Mouse (Mus musculus) heart, postnatal 14 days (tissue): ENCODE measurements at regions not wholly inside any gene's neighbourhood (a gene's known extent, or its start where the extent isn't known, plus 50 kb on each side); places are given as distances from the start of the nearest gene placed in this dataset.

Source experiments
- DNase-seq, 2 experiments: peaks; one replicate each; pipeline ENCODE4 v3.0.0; 2021 to 2022
- intact Hi-C: fragments of 180-260 bp; cut with DNase I; formaldehyde crosslinking; loops from one replicate; pipeline ENCODE4 v1.15.1; 2025

DNA sequence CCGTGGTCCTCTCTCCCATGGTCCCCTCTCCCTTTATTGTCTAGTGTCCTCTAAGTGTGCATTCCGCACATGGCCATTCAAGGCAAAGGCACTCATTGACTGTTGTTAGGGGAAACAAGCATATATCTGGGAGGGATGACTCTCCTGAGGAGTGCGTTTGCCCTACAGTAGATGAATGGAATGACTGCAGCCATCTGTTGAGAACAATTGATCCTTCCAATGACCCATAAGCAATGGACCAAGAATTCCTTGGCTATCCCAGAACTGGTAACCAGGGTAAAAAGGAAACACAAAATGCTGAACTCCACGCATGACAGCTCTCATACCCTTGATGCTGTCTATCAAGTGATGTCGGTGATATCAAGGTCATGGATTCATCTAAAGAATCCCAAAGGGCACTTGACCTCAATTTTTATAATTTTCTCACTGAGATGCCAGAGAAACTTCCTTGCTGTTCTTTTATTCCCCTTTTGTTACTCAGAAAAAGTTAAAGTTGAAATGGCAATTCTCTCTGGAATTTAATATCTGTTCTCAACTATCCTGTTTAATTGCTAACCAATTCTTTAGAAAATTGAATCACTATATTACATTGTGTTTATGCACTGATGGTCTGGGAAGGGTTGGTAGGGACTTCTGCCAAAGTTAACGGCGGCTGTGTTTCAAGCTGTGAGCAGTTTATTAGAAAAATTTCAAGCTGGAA lies 97.3 kb upstream of the Hdac4 start:
- intact Hi-C loops = no loop called here

DNA sequence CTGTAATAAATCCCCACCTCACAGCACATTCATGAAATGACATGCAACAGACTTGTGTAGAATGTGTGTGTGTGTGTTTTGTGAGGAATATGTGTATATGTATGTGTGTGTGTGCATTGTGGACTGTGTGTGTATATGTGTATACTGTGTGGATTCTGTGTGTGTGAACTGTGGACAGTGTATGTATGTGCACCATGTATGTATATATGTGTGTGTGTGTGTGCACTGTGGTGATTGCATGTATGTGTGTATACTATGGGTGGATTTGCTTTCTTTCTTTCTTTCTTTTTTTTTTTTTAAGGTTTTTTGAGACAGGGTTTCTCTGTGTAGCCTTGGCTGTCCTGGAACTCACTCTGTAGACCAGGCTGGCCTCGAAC lies 91.5 kb upstream of the Hdac4 start:
- DNase-seq = no peak
- intact Hi-C loops = no loop called here

More for the DNA sequence above, 97.3 kb upstream of the Hdac4 start:
- no peak for DNase-seq

GRCm38 (mm10) chr1:92286013-92286965 lies 90.8 kb upstream of the Hdac4 start:
- intact Hi-C loops = no loop called here
- DNase-seq = no peak

DNA sequence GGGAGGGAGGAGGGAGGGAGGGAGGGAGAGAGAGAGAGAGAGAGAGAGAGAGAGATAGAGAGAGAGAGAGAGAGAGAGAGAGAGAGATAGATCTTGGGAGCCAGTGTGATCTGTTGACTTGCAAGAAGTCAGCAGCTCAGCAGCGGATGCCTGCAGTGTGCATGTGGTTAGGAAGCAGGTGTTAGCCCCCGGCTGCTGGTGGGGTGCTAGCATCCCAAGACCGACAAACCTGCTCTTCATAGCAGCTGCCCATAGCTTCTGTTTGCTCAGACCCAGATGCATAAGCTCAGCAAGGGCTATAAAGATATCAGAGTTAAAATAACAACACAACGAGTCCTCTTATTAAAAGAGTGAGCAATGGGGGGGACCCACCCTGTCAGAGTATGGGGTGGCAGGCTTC lies 88.7 kb upstream of the Hdac4 start:
- no peak for DNase-seq

DNA sequence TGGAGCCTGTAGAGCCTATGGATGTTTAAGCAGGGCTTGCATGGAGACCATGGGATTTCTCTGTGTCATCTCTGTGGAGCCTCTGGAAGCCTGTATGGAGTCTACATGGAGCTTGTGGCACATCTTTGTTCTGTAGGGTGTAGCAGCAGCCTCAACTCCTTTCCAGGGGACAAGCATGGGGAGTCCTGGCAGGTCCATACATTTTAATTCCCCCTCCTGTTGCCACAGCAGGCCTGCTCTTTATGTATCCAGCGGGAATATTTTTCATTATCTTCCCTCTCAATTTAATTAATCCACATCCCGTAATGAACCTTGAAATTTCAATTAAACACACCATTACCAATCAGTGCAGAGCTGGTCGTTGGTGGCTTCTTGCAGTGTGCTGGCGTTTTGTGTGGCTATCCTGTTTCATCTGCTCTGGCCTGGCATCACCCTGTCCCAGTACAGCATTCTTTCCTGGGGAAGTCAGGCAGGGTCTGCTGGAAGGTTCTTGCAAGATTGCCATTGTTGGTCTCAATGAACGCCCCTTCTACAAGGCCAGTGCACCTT lies 81.8 kb upstream of the Hdac4 start:
- intact Hi-C loops = no loop called here
- DNase-seq = no peak

More for the DNA sequence above, 88.7 kb upstream of the Hdac4 start:
- intact Hi-C loops = no loop called here

- no peak for DNase-seq
- intact Hi-C loops = no loop called here
Measured at GRCm38 (mm10) chr1:92275388-92275787, 79.9 kb upstream of the Hdac4 start.

GRCm38 (mm10) chr1:92273760-92274159 lies 78.3 kb upstream of the Hdac4 start:
- intact Hi-C loops = no loop called here
- no peak for DNase-seq

DNA sequence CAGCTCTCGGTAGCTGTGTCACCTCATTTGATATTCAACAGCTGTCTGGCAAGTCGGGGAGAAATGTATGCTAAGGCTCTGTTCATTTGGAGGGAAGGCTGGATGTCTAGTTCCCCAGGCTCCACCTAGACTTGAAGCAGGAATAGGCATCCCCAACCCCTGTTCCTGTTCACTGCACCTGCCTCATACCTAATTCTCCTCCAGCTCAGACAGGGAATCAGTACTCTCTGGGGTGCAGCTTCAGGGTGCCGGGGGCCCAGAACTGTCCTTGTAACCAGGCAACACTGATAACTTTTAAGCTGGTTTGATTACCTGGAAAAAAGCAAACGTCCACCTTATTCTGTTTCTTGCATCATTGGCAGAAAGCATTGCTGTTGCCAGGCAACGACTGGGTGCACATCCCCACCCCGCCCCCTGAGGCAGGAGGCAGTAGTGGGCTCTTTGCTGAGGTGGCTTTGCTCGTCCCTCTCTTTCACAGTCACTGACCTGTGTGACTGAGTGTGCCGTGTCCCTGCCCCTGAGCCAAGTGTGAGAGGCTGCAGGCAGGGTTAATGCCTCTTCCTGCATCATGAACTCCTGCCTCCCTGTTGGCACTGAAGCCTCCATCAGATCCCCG lies 76.3 kb upstream of the Hdac4 start:
- DNase-seq = no peak
- intact Hi-C loops = no loop called here

DNA sequence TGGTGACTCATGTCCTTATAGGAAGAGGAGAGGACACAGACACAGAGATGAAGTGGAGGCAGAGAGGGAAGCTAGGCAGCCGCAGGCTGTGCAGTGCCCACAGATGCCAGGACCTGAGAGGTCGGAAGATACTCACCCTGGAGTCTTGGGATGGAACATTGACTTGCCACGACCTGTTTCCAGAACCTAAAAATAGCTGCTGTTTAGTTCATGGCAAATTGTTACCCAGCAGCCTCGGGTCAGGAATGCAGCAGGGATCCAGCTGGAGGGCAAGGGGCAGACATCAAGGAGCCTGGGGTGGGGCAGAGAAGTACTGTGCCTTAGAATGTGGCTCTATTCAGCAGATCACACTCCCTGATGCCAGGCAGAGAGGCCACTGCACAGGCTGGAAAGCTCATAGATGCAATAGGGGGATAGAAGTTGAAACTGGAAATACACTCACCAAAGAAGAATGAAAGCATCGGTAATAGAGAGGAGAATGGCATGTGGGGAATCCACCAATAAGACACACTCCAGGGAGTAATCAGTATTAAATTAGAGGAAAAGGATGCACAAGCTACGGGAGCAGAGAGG lies 75.1 kb upstream of the Hdac4 start:
- intact Hi-C loops = no loop called here
- peak in 1 of 2 experiments; percentile 29 for DNase-seq

DNA sequence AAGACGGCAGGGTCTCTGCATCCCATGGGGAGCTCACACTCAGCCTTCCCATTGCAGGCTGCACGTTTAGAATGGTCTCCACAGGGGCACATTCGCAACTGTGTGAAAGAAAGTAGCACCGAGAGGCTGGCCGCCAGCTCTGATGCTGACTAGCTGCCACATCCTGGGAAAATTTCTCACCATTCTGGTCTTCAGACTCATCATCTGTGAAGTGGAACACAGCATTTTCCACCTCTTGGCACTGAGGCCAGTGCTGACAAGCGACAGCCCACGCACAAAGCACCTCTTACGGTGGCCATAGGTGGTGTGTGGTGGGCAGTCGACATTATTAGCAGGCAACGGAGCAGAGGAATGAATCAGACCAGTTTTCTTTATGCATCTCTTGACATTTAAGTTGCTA lies 74.0 kb upstream of the Hdac4 start:
- intact Hi-C loops = no loop called here
- no peak for DNase-seq

DNA sequence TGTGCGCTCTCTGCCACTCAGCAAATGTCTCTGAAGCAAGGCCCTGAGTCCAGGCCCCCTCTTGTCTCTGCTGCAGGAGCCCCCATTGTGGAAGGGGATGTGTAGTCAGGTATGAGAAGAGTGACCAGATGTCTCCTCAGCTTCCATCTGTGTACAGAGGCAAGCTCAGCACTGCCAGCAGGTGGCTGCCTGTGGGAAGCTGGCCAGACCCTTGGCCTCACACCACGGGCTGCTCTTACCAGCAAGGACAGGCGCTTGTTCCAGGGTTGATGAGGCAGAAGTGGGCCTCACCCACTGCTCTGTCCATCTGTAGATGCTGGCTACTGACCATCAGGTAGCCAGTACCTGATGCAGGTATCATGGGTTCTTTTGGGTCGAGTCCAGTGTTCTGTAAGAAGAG lies 69.4 kb upstream of the Hdac4 start:
- intact Hi-C loops = no loop called here
- peak; percentile 54 to 67 for DNase-seq

- DNase-seq = no peak
- intact Hi-C loops = no loop called here
Measured at GRCm38 (mm10) chr1:92259715-92260392, 64.4 kb upstream of the Hdac4 start.

- intact Hi-C loops = no loop called here
- DNase-seq = no peak
Measured at GRCm38 (mm10) chr1:92258026-92258425, 62.5 kb upstream of the Hdac4 start.

- intact Hi-C loops = no loop called here
- DNase-seq = no peak
Measured at GRCm38 (mm10) chr1:92253086-92253485, 57.6 kb upstream of the Hdac4 start.

DNA sequence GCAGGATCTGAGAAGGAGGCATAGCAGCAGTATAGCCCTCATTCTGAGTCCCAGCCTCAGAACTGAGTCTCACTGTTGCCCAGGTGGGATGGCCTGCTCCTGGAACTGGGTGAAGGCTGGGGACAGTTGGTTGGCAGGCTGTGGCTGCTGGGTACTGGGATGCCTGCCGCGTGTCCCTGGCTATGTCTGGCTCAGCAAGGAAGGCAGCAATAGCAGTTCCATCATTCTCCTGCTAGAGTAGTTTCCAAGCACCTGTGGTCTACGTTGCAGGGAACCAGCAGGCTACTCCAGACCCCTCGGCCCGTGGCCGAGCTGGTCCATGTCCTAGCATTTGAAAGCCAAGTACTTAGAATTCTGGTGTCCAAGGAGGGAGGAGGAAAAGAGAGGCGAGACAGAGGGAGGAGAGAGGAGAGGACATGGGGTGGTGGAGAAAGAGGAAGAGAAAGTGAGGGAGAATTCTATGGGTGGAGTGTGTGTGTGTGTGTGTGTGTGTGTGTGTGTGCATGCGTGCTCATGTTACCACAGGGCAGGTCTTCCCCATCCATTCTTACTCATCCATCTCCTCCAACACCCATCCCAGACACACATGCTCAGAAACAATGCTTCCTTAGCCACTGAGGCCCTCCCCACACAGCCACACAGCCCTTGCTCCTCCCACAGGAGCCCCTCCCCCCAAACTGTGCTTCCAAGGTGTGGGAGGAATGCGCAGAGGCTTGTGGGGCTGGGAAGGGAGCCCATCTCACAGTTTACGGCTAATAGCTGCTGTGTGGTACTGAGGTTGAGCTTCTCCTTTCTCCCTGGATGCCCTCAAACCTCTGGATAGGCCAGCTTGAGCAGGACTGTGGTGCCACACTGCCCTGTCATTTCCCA lies 55.3 kb upstream of the Hdac4 start:
- DNase-seq = no peak
- intact Hi-C loops = no loop called here
